Mouse (Mus musculus) hindbrain, embryonic 11.5 days (tissue): ENCODE data around the gene Bloc1s1. TPM values are rescaled to one million over a fixed set of nuclear protein-coding genes. Genes with fewer than 3 reads are reported as not detected.

ENCODE experiments used
- ATAC-seq: fragments of 200-750 bp; cut with Nextera tagmentation; 2 replicates; pipeline ENCODE4 v1.8.0; 2017; ENCODE audit warnings: mild to moderate bottlenecking, moderate TSS enrichment, moderate library complexity; ENCODE audit not compliant: low FRiP score
- DNase-seq: peaks from one replicate; pipeline ENCODE4 v3.0.0-alpha.2; 2015; ENCODE audit warnings: low spot score
- H3K27ac ChIP-seq: fragments of 300-500 bp; sonication (generic); 2 replicates; pipeline ENCODE4 v1.5.1; 2014; ENCODE audit warnings: mild to moderate bottlenecking, low read depth, low read length
- H3K27me3 ChIP-seq: fragments of 300-500 bp; sonication (generic); 2 replicates; pipeline ENCODE4 v1.6.1; 2014; ENCODE audit warnings: mild to moderate bottlenecking, low read length, moderate library complexity, mixed read lengths; ENCODE audit not compliant: control insufficient read depth, insufficient read depth
- H3K36me3 ChIP-seq: fragments of 300-500 bp; sonication (generic); 2 replicates; pipeline ENCODE4 v1.6.1; 2014; ENCODE audit warnings: mild to moderate bottlenecking, low read length, moderate library complexity, mixed read lengths; ENCODE audit not compliant: control insufficient read depth, insufficient read depth
- H3K4me1 ChIP-seq: fragments of 300-500 bp; sonication (generic); replicated peaks from 2 replicates; pipeline ENCODE4 v1.6.1; 2014; ENCODE audit warnings: low read length, mixed read lengths; ENCODE audit not compliant: control insufficient read depth, insufficient read depth
- H3K4me2 ChIP-seq: fragments of 300-500 bp; sonication (generic); replicated peaks from 2 replicates; pipeline ENCODE4 v1.6.1; 2014; ENCODE audit warnings: mild to moderate bottlenecking, low read depth, low read length
- H3K4me3 ChIP-seq: fragments of 300-500 bp; sonication (generic); 2 replicates; pipeline ENCODE4 v1.5.1; 2014; ENCODE audit warnings: low read depth, low read length
- H3K9ac ChIP-seq: fragments of 300-500 bp; sonication (generic); 2 replicates; pipeline ENCODE4 v1.6.1; 2014; ENCODE audit warnings: low read depth, low read length
- H3K9me3 ChIP-seq: fragments of 300-500 bp; sonication (generic); 2 replicates; pipeline ENCODE4 v1.6.1; 2016; ENCODE audit warnings: low read length; ENCODE audit not compliant: control insufficient read depth
- WGBS: fragments of 180-500 bp; shearing (Covaris S2); extraction: QIAGEN DNeasy Blood & Tissue Kit; methylation state at CpG from one replicate; pipeline ENCODE4 v1.1.7; 2014; 5-methylcytosine and 5-hydroxymethylcytosine counted together
- polyA plus RNA-seq: library from polyadenylated mRNA; unstranded; fragments of >200 nt; fragmentation: Nextera tagmentation; extraction: Ambion mirVana; gene quantifications from 2 replicates; pipeline ENCODE4 v1.2.1, GENCODE M21; 2014

Gene Bloc1s1
- polyA plus RNA-seq, 1 experiment from 2014 or later, result 269 TPM

DNA sequence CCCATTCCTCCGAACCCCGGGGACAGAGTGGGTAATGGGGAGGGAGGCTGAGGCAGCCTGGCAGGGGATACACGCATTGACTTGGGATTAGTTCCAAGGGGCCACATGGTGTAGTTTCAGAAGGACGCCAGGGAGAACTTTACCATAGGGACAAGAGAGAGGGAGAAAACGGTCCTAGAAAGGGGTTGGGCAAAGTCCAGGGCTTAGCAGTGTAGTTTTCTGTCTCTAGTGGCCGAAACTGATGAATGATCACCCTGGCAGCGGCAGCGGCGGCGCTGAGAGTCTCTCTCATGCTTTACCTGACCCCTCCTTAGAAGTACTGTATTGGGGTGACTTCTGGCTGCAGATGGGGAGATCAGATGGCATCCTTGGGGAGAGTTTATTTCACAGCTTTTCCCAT lies 34.5 kb upstream of the Bloc1s1 start:
- no peak overlapping the region for H3K9ac ChIP-seq
- no peaks in the 10 kb centered on the region for H3K4me1 ChIP-seq
- no peak for DNase-seq
- H3K9me3 ChIP-seq, result no peaks in the 10 kb centered on the region
- no peaks in the 10 kb centered on the region for H3K27me3 ChIP-seq
- no peaks in the 10 kb centered on the region for H3K36me3 ChIP-seq
- H3K4me2 ChIP-seq, result no peak overlapping the region
- H3K4me3 ChIP-seq, result no peak overlapping the region
- 76% methylated on average over 10 of the region's 10 CpGs for WGBS
- H3K27ac ChIP-seq, result no peak overlapping the region
- ATAC-seq, result no peak

DNA sequence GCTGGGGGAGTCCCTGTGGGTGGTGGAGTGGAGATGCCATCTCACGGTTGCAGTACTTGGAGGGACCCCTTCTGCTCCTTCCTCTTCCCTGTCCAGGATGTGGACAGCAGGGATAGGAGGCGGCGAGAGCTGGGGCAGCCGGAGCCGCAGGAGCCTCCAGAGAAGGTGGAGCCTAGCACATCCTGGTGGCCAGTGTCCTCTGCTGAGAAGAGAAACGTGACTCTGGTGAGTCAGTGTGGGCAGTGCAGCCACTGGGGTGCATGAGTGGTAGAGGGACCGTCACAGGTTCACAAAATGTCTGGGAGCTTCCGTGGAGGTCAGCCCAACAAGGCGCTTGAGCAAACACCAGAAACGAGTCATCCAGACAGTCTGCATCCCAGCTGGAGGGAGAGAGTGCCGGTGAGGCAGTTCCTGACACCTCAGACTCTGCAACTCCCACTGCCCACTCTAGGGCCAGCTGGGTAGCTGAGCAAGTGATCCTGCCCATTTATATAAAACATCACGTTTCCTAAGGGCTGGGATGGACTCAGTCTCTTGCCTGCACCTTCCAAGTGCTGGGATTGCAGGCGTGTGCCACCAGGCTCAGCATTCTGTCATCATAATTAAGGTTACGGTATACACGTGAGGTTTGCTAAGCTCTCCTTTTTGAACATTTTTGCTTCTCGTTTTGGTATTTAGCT lies 26.5 kb upstream of the Bloc1s1 start:
- Histone ChIP-seq H3K27ac (no peak overlapping the region), H3K4me3 (no peak overlapping the region), H3K9me3 (no peaks in the 10 kb centered on the region), H3K27me3 (no peaks in the 10 kb centered on the region), H3K36me3 (no peaks in the 10 kb centered on the region), H3K9ac (no peak overlapping the region), H3K4me2 (no peak overlapping the region), H3K4me1 (no peaks in the 10 kb centered on the region)
- 69% methylated on average over 16 of the region's 16 CpGs for WGBS
- DNase-seq (no peak), ATAC-seq (no peak)

DNA sequence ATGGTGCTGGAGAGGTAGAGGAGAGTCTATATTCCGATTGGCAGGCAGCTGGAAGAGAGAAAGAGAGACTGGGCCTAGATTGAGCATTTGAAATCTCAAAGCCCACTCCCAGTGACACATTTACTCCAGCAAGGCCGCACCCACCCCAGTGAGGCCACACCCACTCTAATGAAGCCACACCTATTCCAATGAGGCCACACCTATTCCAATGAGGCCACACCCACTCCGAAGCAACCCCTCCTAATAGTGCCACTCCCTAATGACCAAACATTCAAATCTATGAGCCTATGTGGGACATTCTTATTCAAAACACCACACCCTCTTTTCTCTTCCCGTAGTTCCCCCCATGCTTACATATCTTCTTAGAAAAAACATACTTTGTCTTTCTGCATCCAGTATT lies 23.7 kb upstream of the Bloc1s1 start:
- H3K4me3 ChIP-seq, result no peak overlapping the region
- DNase-seq (no peak), ATAC-seq (no peak)
- H3K9me3 ChIP-seq, result no peaks in the 10 kb centered on the region
- H3K4me2 ChIP-seq, result no peak overlapping the region
- H3K36me3 ChIP-seq, result no peaks in the 10 kb centered on the region
- H3K27ac ChIP-seq, result no peak overlapping the region
- no peaks in the 10 kb centered on the region for H3K27me3 ChIP-seq
- H3K9ac ChIP-seq, result no peak overlapping the region
- 85% methylated on average over 4 of the region's 4 CpGs for WGBS
- H3K4me1 ChIP-seq, result no peaks in the 10 kb centered on the region

DNA sequence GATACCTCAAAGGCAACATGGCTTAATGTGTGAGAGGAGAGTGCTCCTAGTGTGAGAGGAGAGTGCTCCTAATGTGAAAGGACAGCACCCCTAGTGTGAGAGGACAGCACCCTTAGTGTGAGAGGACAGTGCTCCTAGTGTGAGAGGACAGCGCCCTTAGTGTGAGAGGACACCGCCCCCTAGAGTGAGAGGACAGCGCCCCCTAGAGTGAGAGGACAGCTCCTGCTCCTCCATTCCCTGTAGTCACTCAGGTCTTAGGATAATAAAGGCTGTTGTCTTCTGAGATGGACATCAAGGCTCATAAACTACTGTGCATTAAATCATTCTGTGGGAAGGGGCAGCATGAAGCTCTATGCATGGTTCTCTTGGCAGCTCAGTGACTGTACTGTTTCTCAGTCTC lies 21.8 kb upstream of the Bloc1s1 start:
- 12% methylated on average over 3 of the region's 3 CpGs for WGBS
- H3K27me3 ChIP-seq, result no peaks in the 10 kb centered on the region
- no peaks in the 10 kb centered on the region for H3K36me3 ChIP-seq
- H3K4me2 ChIP-seq, result no peak overlapping the region
- no peaks in the 10 kb centered on the region for H3K9me3 ChIP-seq
- no peaks in the 10 kb centered on the region for H3K4me1 ChIP-seq
- H3K9ac ChIP-seq, result no peak overlapping the region
- no peak overlapping the region for H3K4me3 ChIP-seq
- peak; percentile 29 for DNase-seq
- H3K27ac ChIP-seq, result no peak overlapping the region
- ATAC-seq, result no peak

DNA sequence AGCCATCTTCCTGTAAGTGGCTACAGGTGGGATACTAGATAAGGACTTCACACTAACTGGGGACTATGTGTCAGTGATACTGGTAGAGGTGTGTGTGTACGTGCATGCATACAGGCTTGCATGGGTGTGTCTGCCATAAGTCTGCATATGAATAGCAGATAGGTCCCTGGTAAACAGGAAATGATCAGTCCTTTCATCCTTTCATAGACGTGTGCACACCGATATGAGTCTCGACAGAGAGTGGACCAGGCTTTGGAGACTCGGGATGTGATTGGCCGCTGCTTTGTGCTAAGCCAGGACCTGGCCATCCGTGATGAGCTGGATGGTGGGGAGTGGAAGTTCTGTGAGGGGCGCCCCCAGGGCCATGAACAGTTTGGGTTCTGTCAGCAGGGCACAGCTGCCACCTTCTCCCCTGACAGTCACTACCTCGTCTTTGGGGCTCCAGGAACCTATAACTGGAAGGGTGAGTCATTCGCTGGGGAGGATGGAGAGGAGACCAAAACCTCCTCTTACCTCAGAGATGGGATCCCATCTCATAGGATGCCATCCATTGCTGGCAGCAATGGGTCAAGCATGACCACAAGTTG lies 16.7 kb upstream of the Bloc1s1 start:
- Histone ChIP-seq H3K4me1 (no peaks in the 10 kb centered on the region), H3K27ac (no peak overlapping the region), H3K9ac (no peak overlapping the region), H3K4me2 (no peak overlapping the region), H3K9me3 (no peaks in the 10 kb centered on the region), H3K27me3 (peaks cover 6% of the 10 kb centered on the region; the same call in 1 of the 2 replicates), H3K36me3 (no peaks in the 10 kb centered on the region), H3K4me3 (no peak overlapping the region)
- no peak for ATAC-seq
- WGBS, result 87% methylated on average over 10 of the region's 10 CpGs
- DNase-seq, result no peak

DNA sequence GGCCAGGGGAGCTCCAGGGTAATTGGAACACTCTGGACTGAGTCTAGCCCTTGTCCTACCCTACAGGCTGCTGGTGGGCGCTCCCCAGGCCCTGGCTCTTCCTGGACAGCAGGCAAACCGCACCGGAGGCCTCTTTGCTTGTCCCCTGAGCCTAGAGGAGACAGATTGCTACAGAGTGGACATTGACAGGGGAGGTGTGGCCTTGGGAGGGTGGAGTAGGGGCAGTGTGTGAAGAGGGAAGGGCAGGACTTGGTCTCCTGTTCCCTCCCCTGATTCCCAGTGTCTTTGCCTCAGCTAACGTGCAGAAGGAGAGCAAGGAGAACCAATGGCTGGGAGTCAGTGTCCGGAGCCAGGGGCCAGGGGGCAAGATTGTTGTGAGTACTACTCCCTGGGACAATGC lies 15.1 kb upstream of the Bloc1s1 start:
- H3K27me3 ChIP-seq, result peaks cover 13% of the 10 kb centered on the region; the same call in 1 of the 2 replicates
- H3K36me3 ChIP-seq, result no peaks in the 10 kb centered on the region
- no peaks in the 10 kb centered on the region for H3K4me1 ChIP-seq
- DNase-seq, result no peak
- H3K4me3 ChIP-seq, result no peak overlapping the region
- WGBS, result 66% methylated on average over 5 of the region's 5 CpGs
- H3K9ac ChIP-seq, result no peak overlapping the region
- no peak overlapping the region for H3K4me2 ChIP-seq
- no peak overlapping the region for H3K27ac ChIP-seq
- no peak for ATAC-seq
- no peaks in the 10 kb centered on the region for H3K9me3 ChIP-seq

DNA sequence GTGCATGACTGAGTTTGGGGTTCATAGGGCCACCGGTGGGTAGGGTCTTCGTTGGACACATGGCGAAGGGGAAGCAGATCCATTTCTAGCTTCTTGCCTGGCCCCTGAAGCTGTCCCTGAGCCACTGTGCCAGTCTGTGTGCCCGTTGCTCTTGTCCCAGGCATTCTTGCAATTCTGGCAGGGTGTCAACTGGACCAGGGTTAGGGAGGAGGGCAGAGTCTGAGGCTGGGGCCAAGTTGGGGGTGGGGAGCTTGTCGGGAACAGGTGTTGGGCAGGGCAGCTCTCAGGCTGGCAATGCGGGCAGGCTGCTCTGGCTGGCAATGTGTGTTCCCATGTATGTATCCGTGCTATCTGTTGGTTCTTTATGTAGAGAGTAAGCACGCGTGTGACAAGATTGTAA lies 14.6 kb upstream of the Bloc1s1 start:
- H3K4me3 ChIP-seq, result no peak overlapping the region
- no peaks in the 10 kb centered on the region for H3K36me3 ChIP-seq
- 80% methylated on average over 9 of the region's 9 CpGs for WGBS
- no peaks in the 10 kb centered on the region for H3K9me3 ChIP-seq
- no peaks in the 10 kb centered on the region for H3K4me1 ChIP-seq
- H3K27ac ChIP-seq, result no peak overlapping the region
- H3K4me2 ChIP-seq, result no peak overlapping the region
- no peak overlapping the region for H3K9ac ChIP-seq
- ATAC-seq, result no peak
- H3K27me3 ChIP-seq, result peaks cover 17% of the 10 kb centered on the region; the same call in 1 of the 2 replicates
- DNase-seq, result no peak

DNA sequence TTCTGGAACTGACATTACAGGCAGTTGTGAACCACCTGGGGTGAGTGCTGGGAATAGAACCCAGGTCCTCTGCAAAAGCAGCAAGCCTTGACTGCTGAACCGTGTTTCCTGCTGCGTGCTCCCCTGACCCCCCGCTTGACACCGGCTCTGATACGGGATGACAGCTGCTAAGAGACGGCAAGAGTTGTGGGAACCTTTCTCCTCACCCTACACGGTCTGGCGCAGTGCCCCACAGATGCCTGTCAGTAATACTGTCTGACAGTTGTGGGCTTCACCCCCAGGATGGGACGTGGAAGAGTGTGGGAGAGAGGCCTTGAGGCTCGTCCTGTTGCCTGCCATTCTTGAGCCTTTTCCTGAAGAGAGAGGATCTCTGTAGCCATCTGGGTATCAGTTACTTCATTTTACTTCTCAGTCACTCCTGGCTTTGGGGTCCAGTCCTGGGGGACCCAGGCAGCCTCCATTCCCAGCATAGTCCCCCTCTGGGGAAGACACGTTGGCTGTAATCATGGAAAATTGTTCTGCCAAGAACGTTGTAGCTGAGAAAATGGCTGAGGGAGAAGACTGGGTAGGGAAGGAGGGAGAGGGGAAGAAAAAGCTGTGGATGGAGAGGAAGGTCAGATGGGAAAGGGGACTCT lies 14.0 kb upstream of the Bloc1s1 start:
- H3K4me3 ChIP-seq, result no peak overlapping the region
- H3K9me3 ChIP-seq, result no peaks in the 10 kb centered on the region
- no peak overlapping the region for H3K9ac ChIP-seq
- no peaks in the 10 kb centered on the region for H3K36me3 ChIP-seq
- peaks cover 22% of the 10 kb centered on the region; the same call in 1 of the 2 replicates for H3K27me3 ChIP-seq
- 68% methylated on average over 12 of the region's 12 CpGs for WGBS
- DNase-seq, result no peak
- H3K27ac ChIP-seq, result no peak overlapping the region
- ATAC-seq, result no peak
- H3K4me2 ChIP-seq, result no peak overlapping the region
- no peaks in the 10 kb centered on the region for H3K4me1 ChIP-seq
